Mouse (Mus musculus) CD8-positive naive resting alpha-beta T cell, adult 2 months (primary cell): ENCODE results near the gene Scaf11.
A peak's percentile ranks its signal among the peaks of the same experiment; 100 is the strongest.
"Not testable (repeated sequence)": the region's sequence is repeated elsewhere in the genome, so short reads cannot be mapped to it uniquely, and the experiment has no call there.

Source experiments
- DNase-seq, 2 experiments: peaks; one replicate each; pipeline ENCODE4 v3.0.0; 2022; ENCODE audit warnings: low read depth in 2 of 2, low spot score in 2 of 2

The Scaf11 gene

GRCm38 (mm10) chr15:96460730-96461540 lies at the start of gene Scaf11:
Gene Scaf11, minus strand, starts transcription at chr15:96460843.
- DNase-seq: peak; percentile 92

DNA sequence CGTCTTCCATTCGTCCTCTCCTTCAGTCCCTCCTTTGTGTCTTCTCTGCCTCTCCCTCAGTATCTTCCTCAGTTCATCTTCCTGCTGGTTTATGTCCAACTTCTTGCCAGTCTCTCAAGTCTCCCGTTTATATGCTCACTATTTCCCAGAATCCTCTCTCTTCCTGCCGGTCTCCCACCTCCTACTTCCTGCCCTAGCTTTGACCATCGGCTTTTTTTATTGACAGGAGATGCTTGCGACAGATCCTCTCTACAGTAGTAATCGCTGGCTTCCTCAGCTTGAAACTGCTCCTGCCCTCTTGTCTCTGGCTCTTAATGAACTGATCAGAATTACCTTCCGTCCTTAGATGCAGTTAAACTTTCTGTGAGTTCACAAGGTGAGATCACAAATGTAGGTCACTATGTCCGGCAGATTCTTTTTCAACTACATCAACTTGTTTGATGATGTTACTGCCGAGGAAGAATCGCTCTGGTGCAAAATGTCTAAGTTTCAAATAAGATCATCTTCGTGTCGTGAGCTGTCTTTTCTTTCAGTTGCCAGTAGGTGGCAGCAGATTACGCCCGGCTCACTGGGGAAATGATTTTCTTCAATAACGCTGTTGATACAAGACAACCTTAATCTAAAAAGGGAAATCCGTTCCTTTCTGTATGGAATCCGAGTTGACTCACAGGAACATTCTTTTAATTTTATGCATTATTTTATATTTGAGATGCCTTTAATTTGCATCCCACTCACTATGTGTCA lies 46.6 kb upstream of the Scaf11 start:
- DNase-seq: peak; percentile 57 to 70

DNA sequence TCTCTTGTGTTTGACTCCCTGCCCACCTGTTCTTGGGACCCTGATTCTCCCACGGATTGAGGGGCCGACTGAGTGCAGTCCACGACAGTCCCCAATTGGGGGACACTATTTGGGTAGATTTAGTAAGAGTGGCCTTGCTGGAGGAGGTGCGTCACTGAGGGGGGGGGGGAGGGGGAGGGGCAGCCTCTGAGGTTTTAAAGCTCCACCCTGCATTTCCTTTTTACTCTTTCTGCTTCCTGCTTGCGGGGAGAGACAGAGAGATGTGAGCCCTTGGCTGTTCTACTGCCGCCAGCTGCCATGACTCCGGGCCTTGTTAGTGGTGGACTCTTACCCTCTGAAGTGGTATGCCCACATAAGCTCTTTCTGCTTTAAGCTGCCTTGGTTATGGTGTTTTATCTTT lies 37.0 kb upstream of the Scaf11 start:
- peak; percentile 60 to 67 for DNase-seq

- DNase-seq: no peak
Observed at GRCm38 (mm10) chr15:96494279-96494678, 33.6 kb upstream of the Scaf11 start.

DNA sequence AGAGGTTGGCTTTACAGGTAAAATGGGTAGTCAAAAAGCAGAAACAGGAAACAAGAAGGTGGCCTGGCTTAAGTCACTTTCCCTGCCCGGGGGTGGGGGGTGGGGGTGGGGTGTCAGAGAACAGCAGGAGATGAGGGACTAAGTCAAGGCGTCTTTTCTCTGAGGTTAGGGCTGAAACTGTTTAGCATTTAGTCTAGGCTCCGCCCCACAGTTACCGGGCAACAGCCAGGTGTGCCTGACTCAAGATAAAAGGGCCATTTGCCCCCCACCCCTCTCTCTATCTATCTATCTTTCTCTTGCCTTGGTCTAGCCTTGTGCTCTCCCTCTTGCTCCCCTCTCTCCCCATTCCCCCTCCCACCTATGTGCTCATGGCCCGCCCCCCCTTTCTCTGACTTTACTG lies 32.9 kb upstream of the Scaf11 start:
- DNase-seq: no peak

DNA sequence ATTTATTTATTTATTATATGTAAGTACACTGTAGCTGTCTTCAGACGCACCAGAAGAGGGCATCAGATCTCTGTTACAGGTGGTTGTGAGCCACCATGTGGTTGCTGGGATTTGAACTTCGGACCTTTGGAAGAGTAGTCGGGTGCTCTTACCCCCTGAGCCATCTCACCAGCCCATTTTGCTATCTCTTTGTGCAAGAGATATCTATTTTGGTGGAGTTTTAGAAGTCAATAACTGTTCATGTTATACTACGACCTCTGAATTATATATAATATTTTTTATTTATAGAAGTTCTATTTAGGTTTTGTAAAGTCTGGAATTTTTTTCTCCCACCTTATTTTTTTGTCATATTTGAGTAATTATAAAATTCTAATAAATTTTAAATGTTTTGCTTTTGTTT lies 32.3 kb upstream of the Scaf11 start:
- DNase-seq: not testable (repeated sequence)

DNA sequence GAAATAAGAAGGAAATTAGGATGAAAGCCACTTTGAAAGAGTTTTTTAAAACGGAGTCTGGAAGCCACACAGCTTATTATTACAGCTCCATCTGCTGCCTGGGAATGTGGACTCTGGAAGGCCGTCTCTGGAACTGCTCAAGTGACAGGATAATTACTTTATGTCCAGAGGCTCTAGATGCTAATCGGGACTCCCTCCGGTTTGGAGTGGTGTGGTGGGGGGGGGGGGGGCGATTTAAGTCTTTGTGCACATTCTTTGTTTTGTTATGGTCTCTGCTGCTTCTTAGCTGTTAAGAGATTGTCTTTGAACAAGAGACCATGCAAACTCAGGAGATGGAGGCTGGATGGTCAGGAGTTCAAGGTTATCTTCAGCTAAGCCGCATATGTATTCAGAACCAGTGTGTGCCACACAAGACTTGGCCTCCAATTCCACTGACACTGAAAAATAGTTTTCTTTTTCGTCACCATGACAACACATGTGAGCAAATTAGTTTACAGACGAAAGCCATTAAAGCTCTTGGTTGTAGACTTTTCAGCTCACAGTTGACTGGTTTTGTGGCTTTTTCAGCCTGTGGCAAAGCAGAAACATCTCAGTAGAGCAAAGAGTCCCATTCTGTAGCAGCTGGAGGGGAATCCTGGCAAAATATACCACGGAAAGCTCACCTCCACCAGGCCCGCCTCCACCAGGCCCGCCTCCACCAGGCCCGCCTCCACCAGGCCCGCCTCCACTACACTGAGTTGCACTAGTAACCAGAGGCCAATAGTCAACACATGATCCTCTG lies 31.4 kb upstream of the Scaf11 start:
- no peak for DNase-seq

GRCm38 (mm10) chr15:96491421-96491820 lies 30.8 kb upstream of the Scaf11 start:
- no peak for DNase-seq

DNA sequence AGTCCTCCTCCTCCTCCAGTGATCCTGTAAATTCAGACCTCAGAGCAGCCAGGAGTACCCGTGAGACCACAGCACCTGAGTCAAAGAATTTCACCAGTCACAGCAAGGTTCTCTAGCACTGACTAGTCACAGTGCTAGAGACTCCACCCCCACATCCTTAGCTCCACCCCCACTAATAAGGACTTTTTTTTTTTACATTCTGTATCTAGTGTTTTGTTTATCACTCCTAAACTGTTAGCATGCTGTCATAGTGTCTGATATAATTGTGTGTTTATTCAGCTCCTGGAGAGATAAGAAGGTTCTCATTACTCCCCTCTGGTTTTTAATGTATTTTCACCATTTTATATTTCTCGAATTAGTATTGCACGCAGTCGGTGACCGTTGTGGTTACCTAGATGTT lies 29.5 kb upstream of the Scaf11 start:
- no peak for DNase-seq

DNA sequence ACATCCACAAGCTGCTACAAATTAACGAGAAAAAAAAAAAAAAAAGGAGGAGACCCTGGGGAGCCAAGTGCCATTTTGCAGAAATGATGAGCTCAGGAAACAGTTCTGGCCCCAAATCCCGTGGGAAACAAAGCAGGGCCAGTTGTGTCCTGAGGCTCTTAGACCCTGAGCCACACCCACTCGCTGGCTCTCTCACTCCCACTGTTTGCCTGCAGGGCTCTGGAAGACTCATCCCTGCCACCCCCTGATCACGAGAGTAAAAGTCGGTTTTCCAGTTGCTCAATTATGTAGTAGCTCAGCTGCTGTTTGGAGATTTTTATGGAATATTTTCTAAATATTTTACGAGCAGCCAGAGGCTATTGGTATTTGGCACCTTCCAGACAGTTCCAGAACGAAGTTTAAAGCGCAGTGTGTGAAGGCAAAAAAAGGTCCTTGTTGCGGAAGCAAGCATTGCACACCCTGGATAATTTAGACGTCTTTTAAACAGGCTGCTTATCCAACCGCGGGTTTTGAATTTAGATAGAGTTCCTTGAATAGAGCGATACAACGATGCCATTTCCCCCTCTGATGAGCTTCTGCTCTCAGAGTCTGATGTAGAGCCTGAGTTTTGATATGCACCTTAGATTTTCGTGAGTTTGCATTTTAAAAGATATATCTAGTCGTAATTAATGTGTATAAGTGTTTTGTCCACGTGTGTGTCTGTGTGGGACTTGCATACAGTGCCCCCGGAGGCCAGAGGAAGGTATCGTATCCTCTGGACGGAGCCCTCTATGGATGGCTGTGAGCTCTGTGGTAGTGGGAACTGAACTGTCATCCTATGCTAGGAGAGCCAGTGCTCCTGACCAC lies 28.5 kb upstream of the Scaf11 start:
- no peak for DNase-seq

GRCm38 (mm10) chr15:96487066-96487698 lies 26.5 kb upstream of the Scaf11 start:
- no peak for DNase-seq

DNA sequence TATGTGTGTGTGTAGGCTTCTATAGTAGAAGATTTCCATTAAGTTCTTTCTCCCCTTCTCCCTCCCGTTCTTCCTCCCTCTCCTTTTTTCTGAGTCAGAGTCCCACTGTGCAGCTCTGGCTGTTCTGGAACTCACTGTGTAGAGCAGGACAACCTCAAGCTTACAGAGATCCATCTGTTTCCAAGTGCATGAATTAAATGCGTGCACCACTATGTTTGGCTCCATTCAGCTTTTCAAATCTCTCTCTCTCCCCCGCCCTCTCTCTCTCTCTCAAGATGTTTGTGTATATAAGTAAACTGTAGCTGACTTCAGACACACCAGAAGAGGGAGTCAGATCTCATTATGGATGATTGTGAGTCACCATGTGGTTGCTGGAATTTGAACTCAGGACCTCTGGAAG lies 20.2 kb upstream of the Scaf11 start:
- no peak for DNase-seq

GRCm38 (mm10) chr15:96478006-96478405 lies 17.4 kb upstream of the Scaf11 start:
- no peak for DNase-seq

DNA sequence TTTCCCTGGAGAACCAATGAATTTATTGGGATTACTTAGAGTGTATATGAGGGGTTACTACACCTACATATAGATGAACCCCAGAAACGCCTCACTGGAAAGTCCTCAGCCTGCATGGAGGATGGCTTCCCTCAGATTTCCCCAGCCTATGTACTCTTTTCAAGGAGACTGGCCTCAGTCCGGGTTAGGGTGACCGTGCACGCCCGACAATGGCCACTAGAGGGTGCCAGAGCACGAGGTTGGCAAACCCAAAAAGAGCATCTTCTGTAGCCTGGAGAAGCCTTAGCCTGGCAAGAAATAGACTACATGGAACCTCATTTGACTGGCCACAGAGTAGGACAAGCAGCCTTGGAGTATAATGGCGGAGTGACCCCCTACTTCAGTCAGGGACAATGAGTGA lies 15.7 kb upstream of the Scaf11 start:
- peak; percentile 87 to 94 for DNase-seq

DNA sequence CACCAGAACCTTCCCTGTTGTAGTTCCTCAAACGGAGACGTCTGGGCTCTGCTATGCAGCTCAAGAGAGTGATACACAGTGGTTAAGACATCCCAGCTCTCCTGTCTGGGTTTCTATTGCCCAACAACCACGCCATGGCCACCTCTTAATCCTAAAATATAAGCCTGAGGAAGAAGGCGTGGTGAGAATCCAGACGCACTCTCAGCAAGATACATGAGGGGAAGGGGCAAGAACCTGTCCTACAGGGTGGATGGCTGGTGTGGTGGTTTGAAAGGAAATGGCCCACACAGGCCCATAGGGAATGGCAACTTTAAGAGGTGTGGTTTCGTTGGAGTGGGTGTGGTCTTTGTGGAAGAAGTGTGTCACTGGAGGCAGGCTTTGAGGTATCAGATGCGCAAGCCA lies 14.9 kb upstream of the Scaf11 start:
- DNase-seq: no peak

DNA sequence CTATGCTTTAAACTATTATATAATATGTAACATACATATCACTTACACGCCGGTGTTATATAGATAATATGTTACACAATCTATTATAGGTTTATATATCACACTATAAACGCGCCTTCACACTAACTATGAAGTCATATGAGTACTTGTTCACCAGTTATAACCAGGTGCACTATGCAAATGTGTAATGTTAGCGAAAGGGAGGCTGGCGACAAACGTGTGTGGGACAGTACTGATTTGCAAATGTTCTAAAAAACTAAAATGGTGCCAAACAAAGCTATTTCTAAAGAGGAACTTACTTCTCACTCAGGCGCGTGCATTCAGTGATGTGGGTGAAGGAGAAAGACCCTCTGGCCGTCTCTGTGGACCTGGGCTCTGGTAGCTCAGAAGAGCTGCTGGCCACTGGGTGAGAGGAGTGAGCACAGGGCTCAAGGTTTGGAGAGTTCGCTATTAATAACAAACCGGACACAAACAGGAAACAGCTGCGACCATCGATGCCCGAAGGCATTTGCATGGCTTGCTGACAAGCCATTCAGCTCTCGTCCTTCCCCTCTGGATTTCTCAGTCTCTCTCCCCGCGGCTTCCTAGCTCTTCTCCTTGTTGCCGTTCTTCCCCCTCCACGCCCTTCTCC lies 13.8 kb upstream of the Scaf11 start:
- DNase-seq: no peak

DNA sequence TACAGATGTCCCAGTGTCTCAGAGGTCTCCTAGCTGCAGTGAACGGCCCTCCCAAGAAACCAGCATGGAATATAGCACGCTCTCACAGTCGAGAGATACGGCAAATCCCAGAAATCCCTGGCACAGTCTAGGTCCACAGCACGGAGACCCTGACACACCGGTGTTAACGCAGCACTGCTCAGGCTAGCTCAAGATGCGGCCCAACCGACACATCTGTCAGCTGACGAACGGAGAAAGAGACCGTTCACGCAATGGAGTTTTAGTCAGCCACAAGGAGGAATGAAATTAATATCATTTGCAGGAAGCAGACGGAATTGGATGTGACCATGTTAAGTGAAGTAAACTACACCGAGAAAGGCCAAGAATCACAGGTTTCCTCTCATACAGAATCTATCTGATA lies 13.3 kb upstream of the Scaf11 start:
- DNase-seq: no peak

- no peak for DNase-seq
Observed at GRCm38 (mm10) chr15:96468316-96468715, 7.7 kb upstream of the Scaf11 start.

GRCm38 (mm10) chr15:96467844-96468243 lies 7.2 kb upstream of the Scaf11 start:
- no peak for DNase-seq

DNA sequence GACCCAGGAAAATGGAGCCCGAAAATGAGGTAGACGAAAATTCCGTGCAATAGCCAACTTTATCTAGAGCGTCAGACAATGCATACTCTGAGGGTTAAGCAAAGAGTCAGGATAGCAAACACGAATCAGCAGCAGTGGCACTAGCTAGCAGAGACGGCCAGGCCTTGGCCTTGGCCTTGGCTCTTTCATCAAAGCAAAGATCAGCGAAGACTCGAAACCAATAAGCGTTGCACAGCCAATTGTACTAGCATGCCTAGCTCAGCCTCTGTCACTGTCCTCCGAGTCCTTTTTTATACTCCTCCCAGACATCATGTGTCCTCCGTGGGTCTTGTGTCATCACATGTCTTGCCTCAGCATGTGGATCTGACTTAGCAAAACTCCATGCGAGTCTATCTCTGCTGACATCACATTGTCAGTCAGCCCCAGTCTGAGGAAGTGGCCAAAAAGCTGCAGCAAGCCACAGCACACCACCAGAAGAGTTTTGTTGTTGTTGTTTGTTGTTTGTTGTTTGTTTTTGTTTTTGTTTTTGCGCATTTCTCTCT lies 5.8 kb upstream of the Scaf11 start:
- DNase-seq: no peak
